Mouse (Mus musculus): ENCODE data around the gene Lcn2. TPM values are rescaled to one million over a fixed set of nuclear protein-coding genes. Genes with fewer than 3 reads are reported as not detected.
A peak's percentile ranks its signal among the peaks of the same experiment; 100 is the strongest.
"Not testable (repeated sequence)": the region's sequence is repeated elsewhere in the genome, so short reads cannot be mapped to it uniquely, and the experiment has no call there.

Lcn2 gene
- polyA plus RNA-seq, 1 experiment, result 23.8 TPM

- TF ChIP-seq POLR2A (IDR thresholded peaks at IDR 0.05; ENCODE audit: control insufficient read depth, extremely low read depth, insufficient read depth, low read length, poor library complexity) (no peak), CTCF (IDR thresholded peaks at IDR 0.05; ENCODE audit: borderline replicate concordance, control insufficient read depth, extremely low read depth, insufficient read depth, low read length, poor library complexity) (no peak)
- Histone ChIP-seq H3K4me3 (ENCODE audit: control insufficient read depth, insufficient read depth, low read length) (peak overlapping the region; percentile 97), H3K4me1 (replicated peaks; ENCODE audit: control insufficient read depth, insufficient read depth, low read length) (peaks cover 13% of the 10 kb centered on the region), H3K27ac (ENCODE audit: control insufficient read depth, insufficient read depth, low read length) (no peak overlapping the region; the same call in 1 of the 2 replicates), H3K36me3 (ENCODE audit: control insufficient read depth, insufficient read depth, low read length) (no peaks in the 10 kb centered on the region; the same call in none of the 2 replicates), H3K27me3 (ENCODE audit: control insufficient read depth, insufficient read depth, low read length) (no peaks in the 10 kb centered on the region; the same call in 1 of the 2 replicates)
- DNase-seq, result no peak
- WGBS, result 13% methylated on average over 19 of the region's 19 CpGs
These were observed 24.5 kb downstream of the Lcn2 start for GRCm38 (mm10) chr2:32363376-32364106.

DNA sequence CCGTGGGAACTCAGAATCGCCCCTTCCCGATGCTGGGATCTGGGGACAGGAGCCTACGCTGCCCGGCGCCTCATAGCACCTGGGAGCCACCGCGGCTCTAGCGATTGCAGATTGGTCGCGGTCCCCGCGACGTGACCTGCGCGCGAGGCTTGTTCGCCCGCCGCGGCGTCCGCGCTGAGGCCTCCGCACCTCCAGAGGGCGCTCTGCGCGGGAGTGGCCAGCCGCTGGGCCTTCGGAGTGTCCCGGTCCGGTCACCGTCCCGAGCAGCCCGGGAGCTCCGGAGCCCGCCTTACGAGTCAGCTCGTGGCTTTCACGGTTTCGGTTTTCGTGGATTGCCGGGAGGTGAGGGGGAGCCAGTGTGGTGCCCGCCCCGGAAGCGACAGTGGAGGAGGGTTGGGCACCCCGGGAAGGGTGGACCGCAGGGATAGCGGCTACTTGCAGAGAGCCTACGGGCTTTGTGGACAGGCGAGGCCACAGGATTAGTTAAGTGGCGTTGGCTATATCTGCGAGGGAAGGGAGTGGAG, 25.2 kb downstream of the Lcn2 start:
- TF ChIP-seq CTCF (IDR thresholded peaks at IDR 0.05; ENCODE audit: borderline replicate concordance, control insufficient read depth, extremely low read depth, insufficient read depth, low read length, poor library complexity) (peak; percentile 100), POLR2A (IDR thresholded peaks at IDR 0.05; ENCODE audit: control insufficient read depth, extremely low read depth, insufficient read depth, low read length, poor library complexity) (no peak; the same call in 1 of the 2 replicates)
- Histone ChIP-seq H3K4me3 (ENCODE audit: control insufficient read depth, insufficient read depth, low read length) (peak overlapping the region; percentile 97), H3K27me3 (ENCODE audit: control insufficient read depth, insufficient read depth, low read length) (no peaks in the 10 kb centered on the region; the same call in 1 of the 2 replicates), H3K36me3 (ENCODE audit: control insufficient read depth, insufficient read depth, low read length) (no peaks in the 10 kb centered on the region; the same call in 1 of the 2 replicates), H3K27ac (ENCODE audit: control insufficient read depth, insufficient read depth, low read length) (no peak overlapping the region; the same call in 1 of the 2 replicates), H3K4me1 (replicated peaks; ENCODE audit: control insufficient read depth, insufficient read depth, low read length) (peaks cover 13% of the 10 kb centered on the region)
- WGBS, result under 1% methylated on average over 53 of the region's 53 CpGs
- peak; percentile 85 for DNase-seq

DNA sequence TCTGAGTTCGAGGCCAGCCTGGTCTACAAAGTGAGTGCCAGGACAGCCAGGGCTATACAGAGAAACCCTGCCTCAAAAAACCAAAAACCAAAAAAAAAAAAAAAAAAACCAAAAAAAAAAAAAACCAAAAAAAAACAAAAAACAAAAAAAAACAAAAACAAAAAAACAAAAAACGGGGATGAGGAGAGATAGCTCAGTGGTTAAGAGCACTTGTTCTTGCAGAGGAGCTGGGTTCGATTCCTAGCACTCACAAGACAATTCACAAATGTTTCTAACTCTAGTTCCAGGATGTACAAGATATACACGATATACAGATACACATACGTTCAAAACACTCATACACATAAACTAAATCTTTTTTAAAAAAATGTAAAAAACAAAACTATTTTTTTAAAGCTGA, 25.8 kb downstream of the Lcn2 start:
- H3K4me3 ChIP-seq (ENCODE audit: control insufficient read depth, insufficient read depth, low read length), result peak overlapping the region; percentile 97
- H3K4me1 ChIP-seq (replicated peaks; ENCODE audit: control insufficient read depth, insufficient read depth, low read length), result peaks cover 13% of the 10 kb centered on the region
- WGBS, result 23% methylated on average over 5 of the region's 5 CpGs
- H3K36me3 ChIP-seq (ENCODE audit: control insufficient read depth, insufficient read depth, low read length); H3K27ac ChIP-seq (ENCODE audit: control insufficient read depth, insufficient read depth, low read length); H3K27me3 ChIP-seq (ENCODE audit: control insufficient read depth, insufficient read depth, low read length); DNase-seq: not testable (repeated sequence)

DNA sequence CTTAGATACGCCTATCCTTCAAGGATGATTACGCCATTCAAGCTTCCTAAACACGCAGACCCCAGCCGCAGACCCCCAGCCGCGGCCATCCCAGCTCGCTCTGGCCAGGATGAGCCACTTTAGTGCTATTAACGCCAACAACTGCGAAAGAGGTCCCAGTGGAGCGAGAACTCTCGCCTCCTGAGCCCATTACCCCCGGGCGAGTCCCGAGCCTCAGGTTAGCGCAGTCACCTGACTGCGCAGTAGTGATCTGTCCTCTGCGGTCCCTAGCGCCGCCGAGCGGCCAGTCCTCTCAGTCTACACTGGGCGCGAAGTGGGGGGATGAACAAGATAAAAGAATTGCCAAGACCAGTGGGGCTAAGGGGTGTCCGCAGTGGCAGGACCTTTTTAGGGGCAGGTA, 26.6 kb downstream of the Lcn2 start:
- DNase-seq, result peak; percentile 58
- no peak; the same call in 1 of the 2 replicates for TF ChIP-seq CTCF (IDR thresholded peaks at IDR 0.05; ENCODE audit: borderline replicate concordance, control insufficient read depth, extremely low read depth, insufficient read depth, low read length, poor library complexity)
- TF ChIP-seq POLR2A (IDR thresholded peaks at IDR 0.05; ENCODE audit: control insufficient read depth, extremely low read depth, insufficient read depth, low read length, poor library complexity), result peak; percentile 24; the same call in 1 of the 2 replicates
- H3K27ac ChIP-seq (ENCODE audit: control insufficient read depth, insufficient read depth, low read length), result no peak overlapping the region
- H3K4me1 ChIP-seq (replicated peaks; ENCODE audit: control insufficient read depth, insufficient read depth, low read length), result peaks cover 13% of the 10 kb centered on the region
- WGBS, result 4% methylated on average over 24 of the region's 24 CpGs
- H3K36me3 ChIP-seq (ENCODE audit: control insufficient read depth, insufficient read depth, low read length), result no peaks in the 10 kb centered on the region
- H3K27me3 ChIP-seq (ENCODE audit: control insufficient read depth, insufficient read depth, low read length), result no peaks in the 10 kb centered on the region; the same call in 1 of the 2 replicates
- peak overlapping the region; percentile 45 for H3K4me3 ChIP-seq (ENCODE audit: control insufficient read depth, insufficient read depth, low read length)

- H3K27me3 ChIP-seq (ENCODE audit: control insufficient read depth, insufficient read depth, low read length), result no peaks in the 10 kb centered on the region; the same call in 1 of the 2 replicates
- H3K4me3 ChIP-seq (ENCODE audit: control insufficient read depth, insufficient read depth, low read length), result peak overlapping the region; percentile 31; the same call in 1 of the 2 replicates
- H3K36me3 ChIP-seq (ENCODE audit: control insufficient read depth, insufficient read depth, low read length), result no peaks in the 10 kb centered on the region
- 20% methylated on average over 14 of the region's 14 CpGs for WGBS
- H3K4me1 ChIP-seq (replicated peaks; ENCODE audit: control insufficient read depth, insufficient read depth, low read length), result peaks cover 13% of the 10 kb centered on the region
- DNase-seq, result peak; percentile 54
- no peak for TF ChIP-seq CTCF (IDR thresholded peaks at IDR 0.05; ENCODE audit: borderline replicate concordance, control insufficient read depth, extremely low read depth, insufficient read depth, low read length, poor library complexity)
- TF ChIP-seq POLR2A (IDR thresholded peaks at IDR 0.05; ENCODE audit: control insufficient read depth, extremely low read depth, insufficient read depth, low read length, poor library complexity), result no peak
- H3K27ac ChIP-seq (ENCODE audit: control insufficient read depth, insufficient read depth, low read length), result no peak overlapping the region
These were observed 27.3 kb downstream of the Lcn2 start for GRCm38 (mm10) chr2:32360741-32361140.

- no peak for DNase-seq
- Histone ChIP-seq H3K27me3 (ENCODE audit: control insufficient read depth, insufficient read depth, low read length) (no peaks in the 10 kb centered on the region; the same call in 1 of the 2 replicates), H3K27ac (ENCODE audit: control insufficient read depth, insufficient read depth, low read length) (no peak overlapping the region), H3K4me1 (replicated peaks; ENCODE audit: control insufficient read depth, insufficient read depth, low read length) (peaks cover 8% of the 10 kb centered on the region), H3K4me3 (ENCODE audit: control insufficient read depth, insufficient read depth, low read length) (no peak overlapping the region), H3K36me3 (ENCODE audit: control insufficient read depth, insufficient read depth, low read length) (no peaks in the 10 kb centered on the region)
- 89% methylated on average over 10 of the region's 10 CpGs for WGBS
- TF ChIP-seq CTCF (IDR thresholded peaks at IDR 0.05; ENCODE audit: borderline replicate concordance, control insufficient read depth, extremely low read depth, insufficient read depth, low read length, poor library complexity) (no peak), POLR2A (IDR thresholded peaks at IDR 0.05; ENCODE audit: control insufficient read depth, extremely low read depth, insufficient read depth, low read length, poor library complexity) (no peak)
These were observed 29.7 kb downstream of the Lcn2 start for GRCm38 (mm10) chr2:32358381-32358780.

Measured in thymus, adult 2 months (tissue).